In the genomic region with DNA sequence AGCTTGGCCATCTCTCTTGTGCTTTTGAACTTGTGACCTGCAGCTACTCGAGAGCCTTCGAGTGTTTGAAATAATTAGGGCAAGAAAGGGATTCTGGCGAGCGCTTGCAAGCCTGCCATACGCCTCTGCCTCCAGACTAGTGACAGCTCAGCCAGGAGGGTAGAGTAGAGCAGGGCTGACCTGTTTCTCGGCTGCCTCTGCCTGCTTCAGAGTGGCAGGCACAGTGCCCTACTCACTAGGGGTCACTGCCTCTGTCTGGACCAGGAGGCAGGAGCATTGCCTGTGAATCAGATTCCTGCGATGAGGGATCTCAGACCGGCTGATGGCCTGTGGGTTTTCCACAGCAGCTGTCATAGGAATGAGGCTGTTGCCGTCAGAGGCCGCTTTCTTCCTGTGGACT, we compare ENCODE assay signal across 22 mouse cellular contexts. TPM values are rescaled to one million over a fixed set of nuclear protein-coding genes. Genes with fewer than 3 reads are reported as not detected.
DNase-seq lines count a peak whose midpoint lies in the region; ATAC-seq lines count a peak whose summit lies in the region.
"Had no signal": no experiment of that assay in that cellular context is flagged by ENCODE, and none has a peak within 500 bp of the region (broad histone marks: within the 10 kb centered on the region; RNA-seq: fewer than 3 reads in every experiment).

No protein-coding gene starts in this region.

- H3K36me3 ChIP-seq in forebrain, embryonic 12.5 days (replicated peaks): no peaks in the 10 kb centered on the region
- H3K36me3 ChIP-seq in forebrain, embryonic 11.5 days (ENCODE audit: control insufficient read depth, insufficient read depth, low read length): no peaks in the 10 kb centered on the region
- no peaks in the 10 kb centered on the region for H3K36me3 ChIP-seq in neural tube, embryonic 13.5 days
- no peaks in the 10 kb centered on the region for H3K36me3 ChIP-seq in neural tube, embryonic 15.5 days

- H3K4me3 ChIP-seq in forebrain, embryonic 12.5 days (replicated peaks): no peak overlapping the region
- H3K4me3 ChIP-seq in forebrain, embryonic 11.5 days (ENCODE audit: low read depth, low read length): no peak overlapping the region
- no peak overlapping the region for H3K4me3 ChIP-seq in neural tube, embryonic 13.5 days
- H3K4me3 ChIP-seq in neural tube, embryonic 15.5 days (replicated peaks): no peak overlapping the region
- H3K4me3 ChIP-seq: heart, adult 2 months; megakaryocyte, embryonic 14.5 days had no signal

- no peak overlapping the region for H3K9ac ChIP-seq in forebrain, embryonic 12.5 days
- H3K9ac ChIP-seq in forebrain, embryonic 11.5 days (ENCODE audit: low read length): no peak overlapping the region
- no peak overlapping the region for H3K9ac ChIP-seq in neural tube, embryonic 13.5 days
- no peak overlapping the region for H3K9ac ChIP-seq in neural tube, embryonic 15.5 days (replicated peaks)

- no peak overlapping the region for H3K4me2 ChIP-seq in forebrain, embryonic 12.5 days
- H3K4me2 ChIP-seq in forebrain, embryonic 11.5 days (ENCODE audit: low read depth, low read length, severe bottlenecking): no peak overlapping the region
- no peak overlapping the region for H3K4me2 ChIP-seq in neural tube, embryonic 13.5 days
- no peak overlapping the region for H3K4me2 ChIP-seq in neural tube, embryonic 15.5 days
- H3K4me2 ChIP-seq: liver, embryonic 11.5 days had no signal

- H3K27me3 ChIP-seq in forebrain, embryonic 12.5 days: peaks cover 45% of the 10 kb centered on the region
- no peaks in the 10 kb centered on the region for H3K27me3 ChIP-seq in forebrain, embryonic 11.5 days (ENCODE audit: control insufficient read depth, insufficient read depth, low read length)
- H3K27me3 ChIP-seq in neural tube, embryonic 13.5 days: peaks cover 17% of the 10 kb centered on the region; the same call in 1 of the 2 replicates
- peaks cover 5% of the 10 kb centered on the region for H3K27me3 ChIP-seq in neural tube, embryonic 15.5 days (replicated peaks)

- H3K4me1 ChIP-seq in forebrain, embryonic 12.5 days: peaks cover 21% of the 10 kb centered on the region
- no peaks in the 10 kb centered on the region for H3K4me1 ChIP-seq in forebrain, embryonic 11.5 days (replicated peaks; ENCODE audit: control insufficient read depth, insufficient read depth, low read length)
- peaks cover 33% of the 10 kb centered on the region for H3K4me1 ChIP-seq in neural tube, embryonic 13.5 days (replicated peaks)
- H3K4me1 ChIP-seq in neural tube, embryonic 15.5 days: peaks cover 30% of the 10 kb centered on the region

- peak; percentile 17 for DNase-seq in cerebellum, adult 11-12 months
- no peak for DNase-seq in cerebellum, adult 18-20 months
- no peak for DNase-seq in forebrain, embryonic 11.5 days (ENCODE audit: low spot score)
- peak; percentile 57 for DNase-seq in retina, postnatal 1 day
- no peak for DNase-seq in testis, postnatal 14 days (ENCODE audit: low spot score)
- DNase-seq: adrenal gland, postnatal 10 days; gastrocnemius, postnatal 25 days; heart, adult 2 months; heart, postnatal 36 days; kidney, postnatal 4 days; lung, adult 18-20 months; lung, postnatal 14 days; right cerebral cortex, postnatal 25 days; thymus, adult 18-20 months had no signal

- 0 out of 2 replicates have a peak overlapping the region, but pooled peaks have one; percentile 13 for H3K27ac ChIP-seq in forebrain, embryonic 12.5 days
- no peak overlapping the region for H3K27ac ChIP-seq in forebrain, embryonic 11.5 days (ENCODE audit: low read depth, low read length)
- 0 out of 2 replicates have a peak overlapping the region, but pooled peaks have one; percentile 28 for H3K27ac ChIP-seq in neural tube, embryonic 13.5 days (replicated peaks)
- H3K27ac ChIP-seq in neural tube, embryonic 15.5 days (replicated peaks): no peak overlapping the region
- H3K27ac ChIP-seq: heart, adult 2 months had no signal

- ATAC-seq in forebrain, embryonic 12.5 days (ENCODE audit: low FRiP score): peak; percentile 60; the same call in 1 of the 2 replicates
- ATAC-seq in forebrain, embryonic 11.5 days (replicated peaks; ENCODE audit: low FRiP score): no peak
- ATAC-seq in neural tube, embryonic 13.5 days (ENCODE audit: low read depth): no peak
- ATAC-seq in neural tube, embryonic 15.5 days (ENCODE audit: low FRiP score): no peak
- ATAC-seq: forebrain, embryonic 16.5 days; intestine, embryonic 16.5 days; Patski had no signal

- 51% methylated on average over 10 of the region's 10 CpGs for WGBS in forebrain, embryonic 12.5 days
- 56% methylated on average over 10 of the region's 10 CpGs for WGBS in forebrain, embryonic 11.5 days
- WGBS in neural tube, embryonic 13.5 days: 46% methylated on average over 10 of the region's 10 CpGs
- WGBS in neural tube, embryonic 15.5 days: 38% methylated on average over 10 of the region's 10 CpGs

- H3K9me3 ChIP-seq in forebrain, embryonic 12.5 days: no peaks in the 10 kb centered on the region
- no peaks in the 10 kb centered on the region for H3K9me3 ChIP-seq in forebrain, embryonic 11.5 days (ENCODE audit: control insufficient read depth, low read length)
- H3K9me3 ChIP-seq in neural tube, embryonic 13.5 days: no peaks in the 10 kb centered on the region
- H3K9me3 ChIP-seq in neural tube, embryonic 15.5 days (replicated peaks): no peaks in the 10 kb centered on the region
- H3K9me3 ChIP-seq: megakaryocyte, embryonic 14.5 days had no signal

RNA-seq across cellular contexts. Expression of gene Disp3, which starts 55.1 kb away (rescaled TPM):
- 4.8 and 4.9 TPM in 2 replicates for polyA plus RNA-seq in forebrain, embryonic 12.5 days (2016; fragmentation: Nextera tagmentation; extraction: Ambion mirVana)
- polyA plus RNA-seq in forebrain, embryonic 11.5 days (2014; fragmentation: Nextera tagmentation; extraction: Ambion mirVana): 2.3 and 3.0 TPM in 2 replicates
- polyA plus RNA-seq in neural tube, embryonic 13.5 days (2015; fragmentation: Nextera tagmentation; extraction: Ambion mirVana): 16.1 and 19.1 TPM in 2 replicates
- polyA plus RNA-seq in neural tube, embryonic 15.5 days (2015; fragmentation: Nextera tagmentation; extraction: Ambion mirVana): 13.0 and 15.6 TPM in 2 replicates
- polyA plus RNA-seq: heart, adult 2 months; liver, embryonic 11.5 days had no signal

Comparison
In these comparisons a context has a peak if more than half of its experiments do, and no peak if none do; other contexts are left out.
1. DNase-seq: peak in cerebellum, adult 11-12 months (single experiment) and retina, postnatal 1 day (single experiment); none in cerebellum, adult 18-20 months (0 of 2), forebrain, embryonic 11.5 days (single experiment) and testis, postnatal 14 days (single experiment).
2. H3K27ac ChIP-seq: peak in forebrain, embryonic 12.5 days (single experiment) and neural tube, embryonic 13.5 days (single experiment); none in forebrain, embryonic 11.5 days (single experiment) and neural tube, embryonic 15.5 days (single experiment).